Mouse (Mus musculus) hindbrain, embryonic 13.5 days (tissue): ENCODE results near the gene Ibsp. TPM values are rescaled to one million over a fixed set of nuclear protein-coding genes. Genes with fewer than 3 reads are reported as not detected.

ENCODE experiments used
- ATAC-seq: fragments of 200-750 bp; cut with Nextera tagmentation; 2 replicates; pipeline ENCODE4 v1.8.0; 2017; ENCODE audit warnings: moderate TSS enrichment; ENCODE audit not compliant: low FRiP score
- H3K27ac ChIP-seq: fragments of 300-500 bp; sonication (generic); 2 replicates; pipeline ENCODE4 v1.5.1; 2015; ENCODE audit warnings: inconsistent platforms, mild to moderate bottlenecking, moderate library complexity
- H3K27me3 ChIP-seq: fragments of 300-500 bp; sonication (generic); 2 replicates; pipeline ENCODE4 v1.6.1; 2015; ENCODE audit warnings: mild to moderate bottlenecking, inconsistent platforms
- H3K36me3 ChIP-seq: fragments of 300-500 bp; sonication (generic); 2 replicates; pipeline ENCODE4 v1.6.1; 2015; ENCODE audit warnings: mild to moderate bottlenecking, inconsistent platforms
- H3K4me1 ChIP-seq: fragments of 300-500 bp; sonication (generic); replicated peaks from 2 replicates; pipeline ENCODE4 v1.6.1; 2015; ENCODE audit warnings: inconsistent platforms
- H3K4me2 ChIP-seq: fragments of 300-500 bp; sonication (generic); 2 replicates; pipeline ENCODE4 v1.6.1; 2015; ENCODE audit warnings: inconsistent platforms, mild to moderate bottlenecking, moderate library complexity
- H3K4me3 ChIP-seq: fragments of 300-500 bp; sonication (generic); 2 replicates; pipeline ENCODE4 v1.5.1; 2015; ENCODE audit warnings: mild to moderate bottlenecking, inconsistent platforms
- H3K9ac ChIP-seq: fragments of 300-500 bp; sonication (generic); 2 replicates; pipeline ENCODE4 v1.6.1; 2015; ENCODE audit warnings: mild to moderate bottlenecking, inconsistent platforms
- H3K9me3 ChIP-seq: fragments of 300-500 bp; sonication (generic); 2 replicates; pipeline ENCODE4 v1.6.1; 2016; ENCODE audit warnings: inconsistent platforms
- WGBS: fragments of 180-500 bp; shearing (Covaris S2); methylation state at CpG from one replicate; pipeline ENCODE4 v1.1.7; 2015; 5-methylcytosine and 5-hydroxymethylcytosine counted together
- polyA plus RNA-seq: library from polyadenylated mRNA; unstranded; fragments of >200 nt; fragmentation: Nextera tagmentation; extraction: Ambion mirVana; gene quantifications from 2 replicates; pipeline ENCODE4 v1.2.1, GENCODE M21; 2015

Ibsp gene
- 2.0 TPM in 1 of 2 replicates, not detected in the other for polyA plus RNA-seq

DNA sequence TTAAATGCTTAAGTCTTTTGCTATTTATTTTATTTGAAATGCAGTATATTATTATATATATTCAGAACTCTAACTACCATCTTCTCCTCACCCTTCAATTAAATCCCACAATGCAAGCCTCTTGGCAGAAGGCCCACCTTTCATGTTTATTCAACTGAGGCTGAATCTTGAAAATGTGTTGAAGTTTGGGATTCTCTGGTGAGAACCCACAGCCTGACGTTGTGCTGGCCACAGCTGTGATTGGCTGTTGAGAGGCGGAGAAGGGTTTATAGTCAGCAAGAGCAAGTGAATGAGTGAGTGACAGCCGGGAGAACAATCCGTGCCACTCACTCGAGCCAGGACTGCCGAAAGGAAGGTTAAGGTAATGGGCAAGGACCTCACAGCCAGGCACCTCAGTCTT, at the start of gene Ibsp:
Gene Ibsp (plus strand): TSS at position 178 of the 400 bp plus-strand sequence.
- H3K9ac ChIP-seq, result no peak within 1 kb of the TSS
- H3K4me1 ChIP-seq, result no peaks in the 10 kb centered on the region
- no peak within 1 kb of the TSS for H3K4me3 ChIP-seq
- H3K27ac ChIP-seq, result no peak within 1 kb of the TSS
- 55% methylated on average over 6 of the region's 6 CpGs for WGBS
- H3K27me3 ChIP-seq, result no peaks in the 10 kb centered on the region
- no peak within 1 kb of the TSS for H3K4me2 ChIP-seq
- ATAC-seq, result no peak
- no peaks in the 10 kb centered on the region for H3K36me3 ChIP-seq
- H3K9me3 ChIP-seq, result no peaks in the 10 kb centered on the region

DNA sequence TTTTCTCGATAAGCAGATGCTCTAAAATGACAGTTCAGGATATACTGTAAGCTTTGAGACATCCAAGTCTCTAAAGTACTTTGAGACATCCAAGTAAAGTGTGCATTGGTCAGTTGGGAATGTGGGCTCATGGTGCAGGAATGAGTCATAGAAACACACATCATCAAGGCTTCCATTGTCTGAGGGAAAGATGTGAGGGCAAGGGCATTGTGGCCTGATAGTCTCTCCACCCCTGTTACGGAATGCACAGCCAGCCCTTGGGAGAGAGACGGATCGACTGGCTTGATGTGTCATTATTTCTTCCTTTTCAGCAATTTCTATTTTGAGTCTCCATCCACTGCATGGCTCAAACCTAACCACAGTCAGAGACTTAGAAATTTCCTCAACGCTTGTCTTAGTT, 47.2 kb upstream of the Ibsp start:
- Histone ChIP-seq H3K9ac (no peak overlapping the region), H3K27me3 (no peaks in the 10 kb centered on the region), H3K9me3 (no peaks in the 10 kb centered on the region), H3K36me3 (no peaks in the 10 kb centered on the region), H3K4me3 (no peak overlapping the region), H3K4me1 (no peaks in the 10 kb centered on the region), H3K4me2 (no peak overlapping the region), H3K27ac (no peak overlapping the region)
- no peak for ATAC-seq
- WGBS, result 90% methylated on average over 5 of the region's 5 CpGs

DNA sequence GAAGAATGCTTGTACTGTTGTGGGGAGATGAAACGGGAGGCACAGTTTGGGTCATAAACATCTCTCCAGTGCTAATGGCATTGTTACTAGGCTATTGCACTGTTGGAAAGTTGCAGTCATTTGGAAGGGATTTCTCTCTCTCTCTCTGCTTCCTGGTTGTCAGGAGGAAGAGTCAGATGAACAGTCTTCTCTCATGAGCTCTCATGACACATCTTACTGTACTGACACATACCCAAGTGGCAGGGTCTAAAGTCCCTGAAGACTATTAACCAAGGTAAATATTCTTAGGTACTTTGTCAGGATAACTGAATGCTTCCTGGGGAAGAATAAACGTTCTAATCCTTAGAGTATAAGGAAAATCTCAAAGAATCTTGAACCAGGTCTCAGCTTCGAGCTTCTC, 42.4 kb upstream of the Ibsp start:
- no peaks in the 10 kb centered on the region for H3K4me1 ChIP-seq
- H3K4me3 ChIP-seq, result no peak overlapping the region
- ATAC-seq, result no peak
- H3K27ac ChIP-seq, result no peak overlapping the region
- H3K4me2 ChIP-seq, result no peak overlapping the region
- H3K36me3 ChIP-seq, result no peaks in the 10 kb centered on the region
- no peaks in the 10 kb centered on the region for H3K9me3 ChIP-seq
- H3K9ac ChIP-seq, result no peak overlapping the region
- no peaks in the 10 kb centered on the region for H3K27me3 ChIP-seq
- 76% methylated on average over 3 of the region's 3 CpGs for WGBS

DNA sequence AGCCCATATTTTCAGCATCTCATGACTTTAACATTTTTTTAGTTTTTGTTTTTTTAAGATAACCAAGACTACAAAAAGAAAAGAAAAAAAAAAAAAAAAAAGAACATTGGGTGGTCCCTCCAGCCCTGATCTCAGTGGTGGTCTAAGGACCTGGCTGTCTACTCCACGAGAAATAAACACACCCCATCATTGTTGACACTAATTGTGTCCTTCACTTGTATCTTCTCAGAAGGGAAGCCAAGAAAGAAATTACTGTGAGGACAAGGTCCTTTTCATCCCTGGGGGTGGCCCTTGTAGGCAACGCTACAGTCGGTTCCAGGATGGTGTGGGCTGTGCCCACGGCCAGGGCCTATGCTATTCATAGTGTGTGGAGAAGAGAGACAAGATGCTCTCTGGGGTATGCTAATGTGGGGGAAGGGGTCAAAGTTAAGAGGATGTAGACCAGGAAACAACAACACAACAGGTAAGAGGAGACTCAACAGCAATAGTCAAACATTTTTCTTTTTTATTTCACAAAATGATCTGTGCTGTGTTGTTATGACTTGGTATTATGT, 37.0 kb upstream of the Ibsp start:
- H3K27me3 ChIP-seq, result no peaks in the 10 kb centered on the region
- no peak overlapping the region for H3K4me3 ChIP-seq
- no peak for ATAC-seq
- H3K36me3 ChIP-seq, result no peaks in the 10 kb centered on the region
- H3K9me3 ChIP-seq, result no peaks in the 10 kb centered on the region
- 80% methylated on average over 4 of the region's 4 CpGs for WGBS
- H3K9ac ChIP-seq, result no peak overlapping the region
- H3K4me1 ChIP-seq, result no peaks in the 10 kb centered on the region
- H3K27ac ChIP-seq, result no peak overlapping the region
- no peak overlapping the region for H3K4me2 ChIP-seq

DNA sequence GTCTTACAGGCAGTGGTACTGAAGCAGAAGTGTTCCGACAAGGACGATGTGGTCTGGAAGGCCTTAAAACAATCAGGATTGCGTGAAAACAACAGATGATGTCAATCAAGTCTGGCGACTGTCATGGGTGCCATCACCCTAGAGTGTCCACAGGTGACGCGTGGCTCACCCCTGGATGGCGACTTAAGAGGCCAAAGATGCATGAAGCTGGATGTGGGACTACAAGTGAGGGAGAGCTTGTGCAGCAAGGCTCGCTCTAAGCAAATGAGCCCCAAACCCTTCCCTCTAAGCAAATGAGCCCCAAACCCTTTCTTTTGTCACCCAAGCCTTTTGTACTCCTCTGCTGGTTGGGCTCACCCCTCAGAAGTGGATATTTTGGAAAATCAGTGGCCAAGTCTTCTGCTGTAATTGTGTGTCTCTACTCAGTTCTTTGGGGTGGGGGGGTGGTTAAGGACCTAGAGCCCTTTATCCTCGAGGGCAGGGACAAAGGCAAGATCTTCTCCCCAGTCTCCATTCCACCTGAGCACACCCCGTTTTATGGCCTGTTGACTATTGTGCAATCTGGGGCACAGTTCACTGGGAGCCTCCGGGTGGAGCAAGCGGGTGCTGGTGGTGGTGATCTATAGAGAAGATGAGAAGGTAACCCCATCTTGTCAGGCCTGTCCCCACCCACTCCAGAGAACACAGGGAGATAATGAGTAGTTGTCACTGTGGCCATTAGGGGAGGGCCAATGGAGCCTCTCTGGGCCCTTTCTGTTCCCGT, 35.8 kb upstream of the Ibsp start:
- Histone ChIP-seq H3K4me3 (no peak overlapping the region), H3K9ac (no peak overlapping the region), H3K4me1 (no peaks in the 10 kb centered on the region), H3K9me3 (no peaks in the 10 kb centered on the region), H3K27me3 (no peaks in the 10 kb centered on the region), H3K36me3 (no peaks in the 10 kb centered on the region), H3K4me2 (no peak overlapping the region), H3K27ac (no peak overlapping the region)
- 83% methylated on average over 13 of the region's 13 CpGs for WGBS
- ATAC-seq, result no peak

DNA sequence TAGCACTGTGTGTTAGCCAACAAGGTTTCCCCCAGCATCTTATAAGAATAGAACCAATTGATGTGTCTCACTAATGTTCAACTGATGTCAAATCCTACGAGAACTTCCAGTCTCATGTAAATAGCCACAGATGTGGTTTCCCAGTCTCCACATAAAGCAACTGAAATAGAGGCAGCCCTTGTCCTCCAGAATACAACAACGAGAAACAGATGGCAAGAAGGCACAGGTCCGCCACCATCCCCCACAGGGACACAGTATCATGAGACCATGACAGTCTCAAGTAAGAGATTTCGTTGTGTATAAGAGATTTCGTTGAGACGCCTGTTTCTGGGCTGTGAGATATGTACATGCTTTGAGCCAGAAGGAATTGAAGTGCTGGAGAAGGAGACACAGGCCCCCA, 4.8 kb upstream of the Ibsp start:
- Histone ChIP-seq H3K27me3 (no peaks in the 10 kb centered on the region), H3K9ac (no peak overlapping the region), H3K4me1 (no peaks in the 10 kb centered on the region), H3K36me3 (no peaks in the 10 kb centered on the region), H3K4me3 (no peak overlapping the region), H3K4me2 (no peak overlapping the region), H3K9me3 (no peaks in the 10 kb centered on the region), H3K27ac (no peak overlapping the region)
- WGBS, result 76% methylated on average over 6 of the region's 6 CpGs
- ATAC-seq, result no peak

DNA sequence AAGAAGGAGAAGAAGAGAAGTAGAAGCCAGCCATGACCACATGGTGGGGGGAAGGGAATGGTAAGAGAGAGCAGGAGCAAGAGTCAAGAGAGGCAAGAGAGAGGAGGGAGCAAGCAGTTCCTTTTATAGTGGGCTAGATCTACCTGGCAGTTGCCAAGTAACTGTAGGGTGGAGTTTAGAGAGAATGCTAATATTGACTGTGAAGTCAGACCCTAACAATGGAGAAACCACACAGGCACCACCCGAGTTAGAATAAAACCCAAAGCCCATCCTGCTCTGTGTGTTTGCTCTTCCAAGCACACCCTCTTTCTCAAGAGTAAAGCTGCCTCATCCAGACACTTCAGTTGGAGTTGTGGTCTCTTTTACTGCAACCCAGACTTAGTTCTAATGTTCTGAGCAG, 15.1 kb downstream of the Ibsp start:
- 88% methylated on average over 1 of the region's 1 CpGs for WGBS
- Histone ChIP-seq H3K36me3 (no peaks in the 10 kb centered on the region), H3K9ac (no peak overlapping the region), H3K4me2 (no peak overlapping the region), H3K4me1 (no peaks in the 10 kb centered on the region), H3K27ac (no peak overlapping the region), H3K27me3 (no peaks in the 10 kb centered on the region), H3K9me3 (no peaks in the 10 kb centered on the region), H3K4me3 (no peak overlapping the region)
- ATAC-seq, result no peak

DNA sequence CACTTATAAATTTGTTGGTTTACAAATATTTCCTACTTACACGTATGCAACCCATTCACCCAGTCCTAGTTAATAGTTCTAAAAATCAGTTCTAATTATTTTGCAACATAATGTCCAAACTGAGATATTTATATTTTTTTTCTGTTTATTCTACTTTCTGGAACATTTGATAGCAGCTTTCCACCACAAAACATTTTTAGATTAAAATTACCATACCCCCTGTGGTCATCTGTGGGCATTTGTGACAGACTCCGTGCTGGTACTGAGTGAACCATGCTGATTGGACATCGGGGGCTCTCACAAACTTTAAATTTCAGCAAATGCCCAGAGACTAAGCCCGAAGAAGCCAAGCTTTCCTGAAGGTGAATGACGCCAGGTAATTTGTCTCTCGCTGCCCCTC, 26.1 kb downstream of the Ibsp start, which contains the start of gene Mepe:
Gene Mepe (plus strand): TSS at position 301 of the 400 bp plus-strand sequence.
- Histone ChIP-seq H3K4me1 (no peaks in the 10 kb centered on the region), H3K27me3 (no peaks in the 10 kb centered on the region), H3K9ac (no peak within 1 kb of the TSS), H3K4me3 (no peak within 1 kb of the TSS), H3K9me3 (no peaks in the 10 kb centered on the region), H3K36me3 (no peaks in the 10 kb centered on the region), H3K27ac (no peak within 1 kb of the TSS), H3K4me2 (no peak within 1 kb of the TSS)
- no peak for ATAC-seq
- 92% methylated on average over 6 of the region's 6 CpGs for WGBS

DNA sequence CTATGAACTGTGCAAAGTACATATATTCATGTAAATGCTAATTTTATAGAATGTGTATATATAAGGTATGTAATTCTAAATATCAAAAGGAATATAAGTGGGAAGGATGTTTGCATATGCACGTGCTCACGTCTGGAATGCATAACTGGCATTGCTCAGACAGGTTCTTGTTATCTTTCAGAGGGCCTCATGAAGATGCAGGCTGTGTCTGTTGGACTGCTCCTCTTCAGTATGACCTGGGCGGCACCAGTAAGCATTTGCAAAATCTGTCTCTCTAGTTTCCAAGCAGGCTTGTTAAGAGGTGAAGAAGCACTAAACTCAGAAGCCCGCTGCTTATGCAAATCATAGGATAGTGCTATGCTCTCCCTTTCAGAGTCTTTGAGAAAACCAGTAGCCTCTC, 27.9 kb downstream of the Ibsp start:
- WGBS, result 76% methylated on average over 4 of the region's 4 CpGs
- Histone ChIP-seq H3K36me3 (no peaks in the 10 kb centered on the region), H3K9me3 (no peaks in the 10 kb centered on the region), H3K9ac (no peak overlapping the region), H3K4me3 (no peak overlapping the region), H3K4me1 (no peaks in the 10 kb centered on the region), H3K27me3 (no peaks in the 10 kb centered on the region), H3K27ac (no peak overlapping the region), H3K4me2 (no peak overlapping the region)
- ATAC-seq, result no peak

DNA sequence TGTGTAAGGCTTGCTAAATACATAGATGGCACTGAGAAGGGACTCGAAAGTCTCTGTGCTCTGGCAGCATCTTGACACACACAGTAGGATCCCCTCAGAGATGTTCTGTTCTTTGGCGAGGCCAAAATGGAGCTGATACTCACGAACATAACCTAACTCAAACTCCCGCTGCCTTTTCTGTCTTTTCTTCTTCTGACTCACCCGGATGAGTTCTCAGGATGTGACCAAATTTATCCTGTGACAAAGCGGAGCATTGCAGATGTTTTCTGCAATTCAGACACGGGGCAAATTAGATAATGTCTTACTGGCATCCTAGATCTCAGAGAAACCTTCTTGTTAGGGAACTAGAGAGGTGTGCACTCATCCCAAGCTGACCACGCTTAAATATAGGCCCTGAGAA, 28.4 kb downstream of the Ibsp start:
- H3K9me3 ChIP-seq, result no peaks in the 10 kb centered on the region
- no peak overlapping the region for H3K4me3 ChIP-seq
- H3K4me1 ChIP-seq, result no peaks in the 10 kb centered on the region
- H3K27ac ChIP-seq, result no peak overlapping the region
- H3K4me2 ChIP-seq, result no peak overlapping the region
- WGBS, result 86% methylated on average over 8 of the region's 8 CpGs
- H3K9ac ChIP-seq, result no peak overlapping the region
- no peak for ATAC-seq
- no peaks in the 10 kb centered on the region for H3K27me3 ChIP-seq
- H3K36me3 ChIP-seq, result no peaks in the 10 kb centered on the region

DNA sequence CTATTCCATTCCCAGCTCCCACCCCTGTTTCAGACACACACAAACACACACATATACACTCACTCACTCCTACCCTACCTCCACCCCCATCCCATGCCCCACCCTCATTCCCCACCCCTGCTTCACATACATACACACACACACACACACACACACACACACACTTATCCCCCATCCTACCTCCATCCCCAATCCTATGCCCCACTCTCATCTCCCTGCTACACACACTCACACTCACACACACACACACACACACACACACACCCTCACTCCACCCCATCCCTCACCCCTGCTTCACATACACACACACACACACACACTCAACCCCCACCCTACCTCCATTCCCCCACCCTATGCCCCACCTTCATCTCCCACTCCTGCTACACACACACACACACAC, 28.9 kb downstream of the Ibsp start:
- H3K4me3 ChIP-seq, result no peak overlapping the region
- no peak overlapping the region for H3K9ac ChIP-seq
- no peak; the same call in 1 of the 2 replicates for ATAC-seq
- H3K36me3 ChIP-seq, result no peaks in the 10 kb centered on the region
- H3K27me3 ChIP-seq, result no peaks in the 10 kb centered on the region
- no peaks in the 10 kb centered on the region for H3K9me3 ChIP-seq
- H3K4me2 ChIP-seq, result no peak overlapping the region
- no peaks in the 10 kb centered on the region for H3K4me1 ChIP-seq
- H3K27ac ChIP-seq, result no peak overlapping the region

DNA sequence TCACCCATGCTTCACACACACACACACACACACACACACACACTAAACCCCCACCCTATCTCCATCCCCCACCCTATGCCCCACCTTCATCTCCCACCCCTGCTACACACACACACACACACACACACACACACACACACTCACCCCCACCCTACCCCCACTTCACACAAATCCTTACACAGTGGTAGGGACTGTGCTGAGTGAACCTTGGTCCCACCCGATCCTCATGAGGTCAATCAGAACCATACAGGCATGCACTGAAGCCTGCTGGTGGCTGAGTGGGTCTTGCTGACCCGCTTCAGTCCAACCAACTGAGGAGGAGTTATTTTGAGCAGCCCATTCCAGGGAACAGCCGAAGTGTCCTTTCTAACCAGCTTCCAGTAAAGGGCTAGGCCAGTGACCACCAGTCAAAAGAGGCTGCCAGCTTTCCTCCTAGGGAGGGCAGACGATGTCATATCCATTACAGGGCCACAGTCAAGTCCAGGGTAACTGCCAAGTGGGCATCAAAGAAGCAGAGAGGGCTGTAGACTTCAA, 29.4 kb downstream of the Ibsp start:
- 87% methylated on average over 4 of the region's 4 CpGs for WGBS
- Histone ChIP-seq H3K4me2 (no peak overlapping the region), H3K4me1 (no peaks in the 10 kb centered on the region; the same call in 1 of the 2 replicates), H3K27me3 (no peaks in the 10 kb centered on the region), H3K27ac (no peak overlapping the region), H3K9ac (no peak overlapping the region), H3K4me3 (no peak overlapping the region), H3K36me3 (no peaks in the 10 kb centered on the region), H3K9me3 (no peaks in the 10 kb centered on the region)
- ATAC-seq, result no peak; the same call in 1 of the 2 replicates

DNA sequence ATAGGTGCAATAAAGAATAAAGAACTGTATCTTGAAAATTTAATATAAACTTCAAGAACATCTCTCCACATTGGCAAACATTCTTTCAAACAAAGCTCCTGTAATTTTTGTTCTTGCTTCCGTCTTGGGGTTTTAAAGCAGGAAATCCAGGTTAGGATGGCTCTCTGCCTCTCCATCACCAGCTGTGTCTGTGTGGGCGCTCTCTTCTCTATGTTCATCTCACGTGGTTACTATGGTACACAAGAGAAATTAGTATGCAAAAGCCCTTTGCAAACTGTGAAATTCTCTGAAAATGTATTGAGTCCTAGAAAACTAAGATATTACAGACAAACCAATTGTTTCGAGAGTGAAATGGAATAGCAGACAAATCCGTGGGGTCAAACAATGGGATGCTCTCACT, 30.4 kb downstream of the Ibsp start:
- 86% methylated on average over 5 of the region's 5 CpGs for WGBS
- ATAC-seq, result no peak
- no peaks in the 10 kb centered on the region; the same call in 1 of the 2 replicates for H3K4me1 ChIP-seq
- no peaks in the 10 kb centered on the region for H3K36me3 ChIP-seq
- no peaks in the 10 kb centered on the region for H3K27me3 ChIP-seq
- no peak overlapping the region for H3K9ac ChIP-seq
- H3K9me3 ChIP-seq, result no peaks in the 10 kb centered on the region
- no peak overlapping the region for H3K27ac ChIP-seq
- H3K4me3 ChIP-seq, result no peak overlapping the region
- H3K4me2 ChIP-seq, result no peak overlapping the region
